Mouse (Mus musculus): Measurements from ENCODE around the gene Gm6880. TPM values are rescaled to one million over a fixed set of nuclear protein-coding genes. Genes with fewer than 3 reads are reported as not detected.

Gm6880 gene
- polyA plus RNA-seq (2015; fragmentation: Nextera tagmentation; extraction: Ambion mirVana) = not detected in 2 replicates

DNA sequence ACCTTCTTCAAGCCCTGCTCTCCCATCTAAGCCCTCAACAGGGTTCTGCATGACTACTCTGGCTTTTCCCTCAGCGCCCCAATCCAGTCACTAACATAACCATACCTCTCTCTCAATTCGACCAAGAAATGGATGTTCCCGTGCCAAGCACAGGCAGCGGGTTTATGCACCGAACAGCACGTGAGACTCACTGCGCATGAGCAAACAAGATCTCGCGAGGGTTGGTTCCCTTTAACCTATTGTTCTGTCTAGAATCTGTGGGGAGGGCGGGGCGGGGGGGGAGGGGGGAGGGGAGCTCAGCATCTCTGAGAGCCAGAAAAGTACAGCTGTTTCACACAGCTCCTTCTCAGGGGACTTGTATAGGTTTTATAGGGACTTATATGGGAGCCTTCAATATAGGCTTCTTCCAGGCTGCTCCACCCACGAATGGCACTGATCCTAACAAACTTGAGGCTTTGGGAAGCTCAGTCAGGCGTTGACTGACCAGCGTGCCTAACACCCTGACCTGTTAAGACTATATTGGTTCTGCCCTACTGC is at the start of gene Gm6880:
Gene Gm6880 (minus strand): TSS at position 51 of the 537 bp plus-strand sequence.

Other genes starting within 250 kb of the Gm6880 start
- 43.8 and 61.0 TPM in 2 replicates for gene Flna, start 231.6 kb downstream of the Gm6880 start, polyA plus RNA-seq (2015; fragmentation: Nextera tagmentation; extraction: Ambion mirVana)
- 14.8 and 19.3 TPM in 2 replicates for gene Emd, start 226.7 kb downstream of the Gm6880 start, polyA plus RNA-seq (2015; fragmentation: Nextera tagmentation; extraction: Ambion mirVana)
- gene Rpl10, start 210.6 kb downstream of the Gm6880 start, polyA plus RNA-seq (2015; fragmentation: Nextera tagmentation; extraction: Ambion mirVana) = 381 and 413 TPM in 2 replicates
- 71.7 and 76.5 TPM in 2 replicates for gene Taz, start 199.5 kb downstream of the Gm6880 start, polyA plus RNA-seq (2015; fragmentation: Nextera tagmentation; extraction: Ambion mirVana)
- gene Dnase1l1, start 199.1 kb downstream of the Gm6880 start, polyA plus RNA-seq (2015; fragmentation: Nextera tagmentation; extraction: Ambion mirVana) = 4.8 and 6.5 TPM in 2 replicates
- gene Atp6ap1, start 184.3 kb downstream of the Gm6880 start, polyA plus RNA-seq (2015; fragmentation: Nextera tagmentation; extraction: Ambion mirVana) = 288 and 316 TPM in 2 replicates
- 703 and 737 TPM in 2 replicates for gene Gdi1, start 176.4 kb downstream of the Gm6880 start, polyA plus RNA-seq (2015; fragmentation: Nextera tagmentation; extraction: Ambion mirVana)
- gene Fam50a, start 168.4 kb downstream of the Gm6880 start, polyA plus RNA-seq (2015; fragmentation: Nextera tagmentation; extraction: Ambion mirVana) = 50.7 and 58.8 TPM in 2 replicates
- gene Plxna3, start 152.3 kb downstream of the Gm6880 start, polyA plus RNA-seq (2015; fragmentation: Nextera tagmentation; extraction: Ambion mirVana) = 17.0 and 25.9 TPM in 2 replicates
- gene Lage3, start 127.8 kb downstream of the Gm6880 start, polyA plus RNA-seq (2015; fragmentation: Nextera tagmentation; extraction: Ambion mirVana) = 84.2 and 99.7 TPM in 2 replicates
- 62.6 and 63.8 TPM in 2 replicates for gene Ubl4a, start 108.2 kb downstream of the Gm6880 start, polyA plus RNA-seq (2015; fragmentation: Nextera tagmentation; extraction: Ambion mirVana)
- 7.3 TPM in 2 replicates for gene Slc10a3, start 108.0 kb downstream of the Gm6880 start, polyA plus RNA-seq (2015; fragmentation: Nextera tagmentation; extraction: Ambion mirVana)
- gene Fam3a, start 88.1 kb downstream of the Gm6880 start, polyA plus RNA-seq (2015; fragmentation: Nextera tagmentation; extraction: Ambion mirVana) = 29.6 and 32.1 TPM in 2 replicates
- gene Ikbkg, start 88.1 kb downstream of the Gm6880 start, polyA plus RNA-seq (2015; fragmentation: Nextera tagmentation; extraction: Ambion mirVana) = 9.5 and 9.7 TPM in 2 replicates
- gene G6pdx, start 52.2 kb downstream of the Gm6880 start, polyA plus RNA-seq (2015; fragmentation: Nextera tagmentation; extraction: Ambion mirVana) = 38.9 and 41.4 TPM in 2 replicates
- not detected in 2 replicates for gene Olfr1326-ps1, start 93.5 kb upstream of the Gm6880 start, polyA plus RNA-seq (2015; fragmentation: Nextera tagmentation; extraction: Ambion mirVana)
- not detected in 2 replicates for gene Olfr1325, start 111.3 kb upstream of the Gm6880 start, polyA plus RNA-seq (2015; fragmentation: Nextera tagmentation; extraction: Ambion mirVana)
- gene Gm5640, start 164.2 kb upstream of the Gm6880 start, polyA plus RNA-seq (2015; fragmentation: Nextera tagmentation; extraction: Ambion mirVana) = 0.13 TPM in 1 of 2 replicates, not detected in the other

Data from neural tube, postnatal 0 days (tissue).